Mouse (Mus musculus) MEL (cell line): ENCODE data around the gene Pmm1.

Experiments used
- CTCF ChIP-seq, 3 experiments: IDR thresholded peaks in 2 of 3; conservative IDR thresholded peaks in 1 of 3; 2 replicates each; pipeline ENCODE4 v1.5.1; 2011 to 2012; ENCODE audit warnings: low read length in 3 of 3, low read depth in 2 of 3, mild to moderate bottlenecking in 2 of 3, improper control_type of control experiment in 1 of 3, inconsistent platforms in 1 of 3, mixed read lengths in 1 of 3, moderate library complexity in 1 of 3; ENCODE audit not compliant: control insufficient read depth in 1 of 3, insufficient read depth in 1 of 3, poor library complexity in 1 of 3, severe bottlenecking in 1 of 3
- E2F4 ChIP-seq: IDR thresholded peaks from 2 replicates; pipeline ENCODE4 v1.6.1; 2011; ENCODE audit warnings: low read depth, low read length, improper control_type of control experiment, borderline replicate concordance
- EP300 ChIP-seq, 2 experiments: IDR thresholded peaks; 2 replicates each; pipeline ENCODE4 v1.6.1; 2011; ENCODE audit warnings: improper control_type of control experiment in 2 of 2, low read length in 2 of 2, low read depth in 1 of 2, mild to moderate bottlenecking in 1 of 2
- HCFC1 ChIP-seq: IDR thresholded peaks from 2 replicates; pipeline ENCODE4 v1.6.1; 2012; ENCODE audit warnings: low read depth, mild to moderate bottlenecking, inconsistent platforms, low read length, improper control_type of control experiment, moderate library complexity
- JUND ChIP-seq: IDR thresholded peaks from 2 replicates; pipeline ENCODE4 v1.6.1; 2011; ENCODE audit warnings: low read depth, mild to moderate bottlenecking, improper control_type of control experiment, low read length
- MAX ChIP-seq: IDR thresholded peaks from 2 replicates; pipeline ENCODE4 v1.6.1; 2011; ENCODE audit warnings: low read length, improper control_type of control experiment
- RCOR1 ChIP-seq: IDR thresholded peaks from 2 replicates; pipeline ENCODE4 v1.6.1; 2012; ENCODE audit warnings: low read depth, mild to moderate bottlenecking, inconsistent platforms, low read length, improper control_type of control experiment
- SMC3 ChIP-seq: IDR thresholded peaks from 2 replicates; pipeline ENCODE4 v1.6.1; 2011; ENCODE audit warnings: low read depth, low read length, improper control_type of control experiment
- TAL1 ChIP-seq: IDR thresholded peaks from 2 replicates; pipeline ENCODE4 v1.6.1; 2012; ENCODE audit warnings: mild to moderate bottlenecking, inconsistent platforms, low read length, moderate library complexity, mixed read lengths
- TBP ChIP-seq: IDR thresholded peaks from 2 replicates; pipeline ENCODE4 v1.8.0; 2011; ENCODE audit warnings: low read depth, low read length, improper control_type of control experiment
- USF1 ChIP-seq: IDR thresholded peaks from 2 replicates; pipeline ENCODE4 v1.6.1; 2014; ENCODE audit warnings: low read depth, mild to moderate bottlenecking, inconsistent platforms, low read length, improper control_type of control experiment, moderate library complexity
- ZC3H11A ChIP-seq: IDR thresholded peaks from 2 replicates; pipeline ENCODE4 v1.6.1; 2012; ENCODE audit warnings: low read depth, mild to moderate bottlenecking, inconsistent platforms, low read length, improper control_type of control experiment

DNA sequence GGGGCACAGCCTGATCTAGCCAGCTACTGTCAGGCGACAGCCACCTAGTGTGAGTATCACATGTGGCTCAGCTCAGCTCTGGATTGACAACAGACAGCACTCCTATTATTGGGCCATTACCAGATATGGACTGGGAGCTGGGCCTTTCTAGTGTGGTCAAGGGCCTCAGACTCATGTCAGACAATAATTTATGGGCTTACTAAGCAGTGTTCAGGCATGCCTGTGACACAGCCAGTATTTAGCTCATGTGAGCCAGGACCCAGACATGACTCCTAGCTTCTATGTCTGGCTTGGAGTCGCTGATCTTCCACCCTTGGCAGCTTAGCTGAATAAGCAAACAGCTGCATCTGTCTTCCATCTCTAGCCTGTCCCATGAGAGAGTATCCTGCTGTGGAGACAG lies 48.2 kb downstream of the Pmm1 start:
- TF ChIP-seq RCOR1 = no peak
- TF ChIP-seq USF1 = no peak
- no peak for TF ChIP-seq E2F4
- no peak for TF ChIP-seq HCFC1
- TF ChIP-seq TAL1 = no peak
- no peak for TF ChIP-seq CTCF (IDR thresholded peaks at IDR 0.05 in 2 of 3, conservative IDR thresholded peaks at IDR 0.05 in 1 of 3; ENCODE audit: control insufficient read depth in 1 of 3, insufficient read depth in 1 of 3, low read depth in 2 of 3, low read length in 3 of 3, poor library complexity in 1 of 3, severe bottlenecking in 1 of 3)
- TF ChIP-seq TBP = no peak
- TF ChIP-seq EP300 (IDR thresholded peaks at IDR 0.05; ENCODE audit: low read depth in 1 of 2, low read length in 2 of 2) = no peak
- TF ChIP-seq ZC3H11A = no peak
- no peak for TF ChIP-seq MAX
- no peak for TF ChIP-seq JUND
- TF ChIP-seq SMC3 = no peak
